Mouse (Mus musculus) embryonic fibroblast, embryonic 13.5 days (primary cell): ENCODE results near the gene Slc2a5. TPM values are rescaled to one million over a fixed set of nuclear protein-coding genes. Genes with fewer than 3 reads are reported as not detected.

Source experiments
- H3K27ac ChIP-seq: 2 replicates; pipeline ENCODE4 v1.5.1; 2012; ENCODE audit warnings: low read length, control low read depth, inconsistent platforms; ENCODE audit not compliant: insufficient read depth
- H3K4me1 ChIP-seq: 2 replicates; pipeline ENCODE4 v1.6.1; 2011; ENCODE audit warnings: low read length; ENCODE audit not compliant: control insufficient read depth, insufficient read depth
- H3K4me3 ChIP-seq: 2 replicates; pipeline ENCODE4 v1.5.1; 2011; ENCODE audit warnings: mild to moderate bottlenecking, control low read depth, low read length; ENCODE audit not compliant: insufficient read depth
- CTCF ChIP-seq: IDR thresholded peaks from 2 replicates; pipeline ENCODE4 v1.5.1; 2011; ENCODE audit warnings: mild to moderate bottlenecking, control low read depth, low read length, moderate library complexity, borderline replicate concordance; ENCODE audit not compliant: insufficient read depth
- POLR2A ChIP-seq: IDR thresholded peaks from 2 replicates; pipeline ENCODE4 v1.6.1; 2011; ENCODE audit warnings: low read depth, mild to moderate bottlenecking, control low read depth, low read length, moderate library complexity
- polyA plus RNA-seq: library from polyadenylated mRNA; stranded (reverse); fragments of >200 nt; gene quantifications from 2 replicates; pipeline ENCODE4 v1.2.4, GENCODE M21; 2011; ENCODE audit warnings: low read depth; ENCODE audit not compliant: missing spikeins, insufficient read length

Gene Slc2a5
- 0.83 TPM in 1 of 2 replicates, not detected in the other for polyA plus RNA-seq

- no peak for TF ChIP-seq POLR2A
- no peak for TF ChIP-seq CTCF
- H3K4me3 ChIP-seq = no peak within 1 kb of the TSS
- H3K27ac ChIP-seq = no peak within 1 kb of the TSS
- H3K4me1 ChIP-seq = no peaks in the 10 kb centered on the region
Observed at GRCm38 (mm10) chr4:150119055-150119454, at the start of gene Slc2a5. Slc2a5 (plus strand) TSS chr4:150119283.

GRCm38 (mm10) chr4:150070136-150070535, 48.9 kb upstream of the Slc2a5 start:
- Histone ChIP-seq H3K4me1 (peaks cover 4% of the 10 kb centered on the region), H3K27ac (peak overlapping the region; percentile 69), H3K4me3 (no peak overlapping the region)
- TF ChIP-seq CTCF (no peak), POLR2A (no peak)

- Histone ChIP-seq H3K27ac (no peak overlapping the region), H3K4me1 (peaks cover 4% of the 10 kb centered on the region), H3K4me3 (no peak overlapping the region)
- TF ChIP-seq CTCF (no peak), POLR2A (no peak)
Observed at GRCm38 (mm10) chr4:150072416-150073101, 46.5 kb upstream of the Slc2a5 start.

- peaks cover 4% of the 10 kb centered on the region for H3K4me1 ChIP-seq
- TF ChIP-seq POLR2A = no peak
- peak; percentile 85 for TF ChIP-seq CTCF
Observed at GRCm38 (mm10) chr4:150073102-150073473, 46.0 kb upstream of the Slc2a5 start.

GRCm38 (mm10) chr4:150075350-150075749, 43.7 kb upstream of the Slc2a5 start:
- no peak for TF ChIP-seq POLR2A
- TF ChIP-seq CTCF = no peak
- no peak overlapping the region for H3K4me3 ChIP-seq
- peak overlapping the region; percentile 4; the same call in 1 of the 2 replicates for H3K27ac ChIP-seq

More at GRCm38 (mm10) chr4:150073102-150073473, 46.0 kb upstream of the Slc2a5 start:
- no peak overlapping the region for H3K27ac ChIP-seq
- H3K4me3 ChIP-seq = no peak overlapping the region

GRCm38 (mm10) chr4:150076147-150076546, 42.9 kb upstream of the Slc2a5 start:
- no peaks in the 10 kb centered on the region for H3K4me1 ChIP-seq
- H3K4me3 ChIP-seq = no peak overlapping the region
- TF ChIP-seq CTCF (no peak), POLR2A (no peak)
- peak overlapping the region; percentile 4; the same call in 1 of the 2 replicates for H3K27ac ChIP-seq

More at GRCm38 (mm10) chr4:150075350-150075749, 43.7 kb upstream of the Slc2a5 start:
- H3K4me1 ChIP-seq = no peaks in the 10 kb centered on the region

GRCm38 (mm10) chr4:150078646-150079045, 40.4 kb upstream of the Slc2a5 start:
- no peak overlapping the region for H3K4me3 ChIP-seq
- no peaks in the 10 kb centered on the region for H3K4me1 ChIP-seq
- TF ChIP-seq POLR2A (no peak), CTCF (no peak)
- no peak overlapping the region for H3K27ac ChIP-seq

- no peak for TF ChIP-seq CTCF
- no peak for TF ChIP-seq POLR2A
- Histone ChIP-seq H3K4me1 (no peaks in the 10 kb centered on the region), H3K4me3 (no peak overlapping the region), H3K27ac (no peak overlapping the region)
Observed at GRCm38 (mm10) chr4:150079244-150079643, 39.8 kb upstream of the Slc2a5 start.

- no peak overlapping the region for H3K27ac ChIP-seq
- no peak overlapping the region for H3K4me3 ChIP-seq
- TF ChIP-seq CTCF (no peak), POLR2A (no peak)
- no peaks in the 10 kb centered on the region for H3K4me1 ChIP-seq
Observed at GRCm38 (mm10) chr4:150080330-150080967, 38.6 kb upstream of the Slc2a5 start.

- Histone ChIP-seq H3K4me3 (no peak overlapping the region), H3K27ac (no peak overlapping the region), H3K4me1 (no peaks in the 10 kb centered on the region)
- TF ChIP-seq POLR2A (no peak), CTCF (peak; percentile 27; the same call in 1 of the 2 replicates)
Observed at GRCm38 (mm10) chr4:150085366-150085765, 33.7 kb upstream of the Slc2a5 start.
